Mouse (Mus musculus) lung, adult 2 months (tissue): ENCODE data around the gene Slc4a1.

Experiments
- CTCF ChIP-seq: fragments of 200-500 bp; IDR thresholded peaks from 2 replicates; pipeline ENCODE4 v1.5.1; 2011; ENCODE audit warnings: mild to moderate bottlenecking, low read length, control low read depth; ENCODE audit not compliant: insufficient read depth
- POLR2A ChIP-seq: fragments of 200-500 bp; IDR thresholded peaks from 2 replicates; pipeline ENCODE4 v1.6.1; 2011; ENCODE audit warnings: low read depth, mild to moderate bottlenecking, control low read depth, low read length, borderline replicate concordance; ENCODE audit errors: extremely low read depth

- no peak for TF ChIP-seq CTCF
- TF ChIP-seq POLR2A, result no peak
Observed at GRCm38 (mm10) chr11:102337921-102338320, 28.1 kb downstream of the Slc4a1 start.
